Mouse (Mus musculus): ENCODE data around the gene Apool. TPM values are rescaled to one million over a fixed set of nuclear protein-coding genes. Genes with fewer than 3 reads are reported as not detected.

Apool gene
- polyA plus RNA-seq, 1 experiment from 2014 or later = 21.6 TPM

- 50% methylated on average over 2 of the region's 2 CpGs for WGBS (ENCODE audit: insufficient replicate concordance)
- no peaks in the 10 kb centered on the region for H3K27me3 ChIP-seq
- H3K9me3 ChIP-seq (replicated peaks) = no peaks in the 10 kb centered on the region
- no peaks in the 10 kb centered on the region for H3K36me3 ChIP-seq (replicated peaks)
- H3K4me1 ChIP-seq (replicated peaks) = no peaks in the 10 kb centered on the region
- H3K4me2 ChIP-seq = no peak overlapping the region
- ATAC-seq (ENCODE audit: insufficient read depth) = no peak
- H3K4me3 ChIP-seq (replicated peaks) = no peak overlapping the region
- H3K9ac ChIP-seq = no peak overlapping the region
- no peak overlapping the region for H3K27ac ChIP-seq (replicated peaks)
Observed at GRCm38 (mm10) chrX:112412309-112412708, 101.2 kb downstream of the Apool start.

Other genes starting within 250 kb of the Apool start
- not detected in 2 replicates for gene 4933403O08Rik, start 72.3 kb upstream of the Apool start, polyA plus RNA-seq (2015; fragmentation: Nextera tagmentation; extraction: Ambion mirVana)
- gene Satl1, start 95.4 kb downstream of the Apool start, polyA plus RNA-seq (2015; fragmentation: Nextera tagmentation; extraction: Ambion mirVana) = not detected in 2 replicates
- gene 2010106E10Rik, start 183.9 kb downstream of the Apool start, polyA plus RNA-seq (2015; fragmentation: Nextera tagmentation; extraction: Ambion mirVana) = not detected in 2 replicates